Mouse (Mus musculus) CH12.LX (cell line): ENCODE data around the gene Gpr176.

Experiments used
- BHLHE40 ChIP-seq: IDR thresholded peaks from 2 replicates; pipeline ENCODE4 v1.6.1; 2011; ENCODE audit warnings: mild to moderate bottlenecking, low read depth, low read length, improper control_type of control experiment
- E2F4 ChIP-seq: IDR thresholded peaks from 2 replicates; pipeline ENCODE4 v1.6.1; 2011; ENCODE audit warnings: low read depth, low read length, improper control_type of control experiment; ENCODE audit not compliant: insufficient replicate concordance
- EP300 ChIP-seq: IDR thresholded peaks from 2 replicates; pipeline ENCODE4 v1.6.1; 2011; ENCODE audit warnings: low read length, improper control_type of control experiment
- ETS1 ChIP-seq: conservative IDR thresholded peaks from 2 replicates; pipeline ENCODE4 v1.6.1; 2012; ENCODE audit warnings: low read depth, mild to moderate bottlenecking, inconsistent platforms, low read length, improper control_type of control experiment, moderate library complexity
- MAX ChIP-seq: IDR thresholded peaks from 2 replicates; pipeline ENCODE4 v1.6.1; 2011; ENCODE audit warnings: low read length, improper control_type of control experiment

DNA sequence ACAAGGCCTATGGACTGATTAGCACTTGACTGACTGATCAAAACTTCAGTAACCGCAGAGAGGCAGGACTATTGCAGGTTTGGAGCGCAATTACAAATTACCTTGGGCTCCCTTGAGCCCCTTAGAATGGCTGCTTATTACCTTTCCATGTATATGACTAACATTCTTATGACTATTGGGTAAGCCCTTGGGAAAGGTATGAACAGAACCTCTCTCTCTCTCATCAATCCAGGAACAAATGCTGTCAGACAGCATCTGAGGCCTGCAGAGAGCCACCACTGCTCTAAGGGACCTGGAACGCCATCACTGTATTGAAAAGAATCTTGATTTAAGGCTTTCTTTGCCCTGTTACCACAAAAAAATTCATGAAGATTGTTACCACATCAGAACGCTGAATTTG is 52.1 kb downstream of the Gpr176 start:
- TF ChIP-seq MAX = no peak
- TF ChIP-seq ETS1 = no peak
- no peak for TF ChIP-seq E2F4
- no peak for TF ChIP-seq EP300
- no peak for TF ChIP-seq BHLHE40
